8 mouse cellular contexts compared by ENCODE assay signal in the genomic region with DNA sequence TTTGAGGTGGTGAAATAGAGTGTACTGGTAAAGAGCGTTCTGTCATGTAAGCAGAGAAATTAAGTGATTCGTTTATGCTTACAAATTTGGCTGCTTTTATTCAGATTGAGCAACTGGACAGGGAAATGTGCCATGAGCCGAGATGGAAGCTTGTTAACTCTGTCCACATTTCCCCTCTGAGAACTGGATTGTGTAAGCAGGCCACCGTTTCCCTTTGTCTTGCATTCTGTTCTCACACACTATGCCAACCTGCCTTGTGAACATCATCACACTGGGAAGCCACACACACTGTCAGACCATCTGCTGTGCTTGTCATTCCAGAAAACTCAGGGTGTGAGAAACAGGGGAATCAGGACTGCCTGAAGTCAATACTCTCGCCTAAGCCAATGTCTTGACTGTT.
DNase-seq lines count a peak whose midpoint lies in the region; ATAC-seq lines count a peak whose summit lies in the region.

No protein-coding gene starts in this region.

- WGBS in hindbrain, embryonic 13.5 days: 45% methylated on average over 5 of the region's 5 CpGs
- 60% methylated on average over 5 of the region's 5 CpGs for WGBS in liver, embryonic 12.5 days (ENCODE audit: insufficient replicate concordance)

- no peak overlapping the region for H3K4me2 ChIP-seq in hindbrain, embryonic 13.5 days
- no peak overlapping the region for H3K4me2 ChIP-seq in liver, embryonic 12.5 days

- no peaks in the 10 kb centered on the region for H3K27me3 ChIP-seq in hindbrain, embryonic 13.5 days
- H3K27me3 ChIP-seq in liver, embryonic 12.5 days (replicated peaks): no peaks in the 10 kb centered on the region

- peaks cover 4% of the 10 kb centered on the region for H3K4me1 ChIP-seq in hindbrain, embryonic 13.5 days (replicated peaks)
- H3K4me1 ChIP-seq in liver, embryonic 12.5 days: no peaks in the 10 kb centered on the region

- no peak overlapping the region for H3K4me3 ChIP-seq in hindbrain, embryonic 13.5 days
- H3K4me3 ChIP-seq in liver, embryonic 12.5 days: no peak overlapping the region

- ATAC-seq in hindbrain, embryonic 13.5 days (ENCODE audit: low FRiP score): peak; percentile 85
- no peak for ATAC-seq in liver, embryonic 12.5 days

- H3K27ac ChIP-seq in hindbrain, embryonic 13.5 days: peak overlapping the region; percentile 44
- H3K27ac ChIP-seq in liver, embryonic 12.5 days: no peak overlapping the region

- no peaks in the 10 kb centered on the region for H3K36me3 ChIP-seq in hindbrain, embryonic 13.5 days
- H3K36me3 ChIP-seq in liver, embryonic 12.5 days: no peaks in the 10 kb centered on the region

- DNase-seq in ovary, postnatal 14 days (ENCODE audit: low spot score): peak; percentile 3
- no peak for DNase-seq in ovary, adult 18-20 months (ENCODE audit: low spot score)
- peak; percentile 17 for DNase-seq in embryo, embryonic 10 days (ENCODE audit: low spot score)
- DNase-seq in lung, postnatal 10 days: peak; percentile 44
- DNase-seq in thymus, postnatal 25 days: no peak
- DNase-seq in kidney, adult 8-10 months: no peak

- H3K9ac ChIP-seq in hindbrain, embryonic 13.5 days: no peak overlapping the region
- no peak overlapping the region for H3K9ac ChIP-seq in liver, embryonic 12.5 days

- no peaks in the 10 kb centered on the region for H3K9me3 ChIP-seq in hindbrain, embryonic 13.5 days
- H3K9me3 ChIP-seq in liver, embryonic 12.5 days (replicated peaks): no peaks in the 10 kb centered on the region

Comparison
In these comparisons a context has a peak if more than half of its experiments do, and no peak if none do; other contexts are left out.
1. DNase-seq: peak in ovary, postnatal 14 days (single experiment), embryo, embryonic 10 days (single experiment) and lung, postnatal 10 days (single experiment); none in ovary, adult 18-20 months (single experiment), thymus, postnatal 25 days (single experiment) and kidney, adult 8-10 months (0 of 2).